Mouse (Mus musculus) forebrain, embryonic 12.5 days (tissue): ENCODE measurements around the gene Zfp600. TPM values are rescaled to one million over a fixed set of nuclear protein-coding genes. Genes with fewer than 3 reads are reported as not detected.
A peak's percentile ranks its signal among the peaks of the same experiment; 100 is the strongest.
"Not testable (repeated sequence)": the region's sequence is repeated elsewhere in the genome, so short reads cannot be mapped to it uniquely, and the experiment has no call there.

Experiments
- ATAC-seq: fragments of 200-750 bp; cut with Nextera tagmentation; 2 replicates; pipeline ENCODE4 v1.8.0; 2017; ENCODE audit warnings: moderate TSS enrichment; ENCODE audit not compliant: low FRiP score
- H3K27ac ChIP-seq: fragments of 300-500 bp; sonication (generic); 2 replicates; pipeline ENCODE4 v1.5.1; 2016; ENCODE audit warnings: mild to moderate bottlenecking
- H3K27me3 ChIP-seq: fragments of 300-500 bp; sonication (generic); 2 replicates; pipeline ENCODE4 v1.6.1; 2016; ENCODE audit warnings: mild to moderate bottlenecking
- H3K36me3 ChIP-seq: fragments of 300-500 bp; sonication (generic); replicated peaks from 2 replicates; pipeline ENCODE4 v1.6.1; 2016; ENCODE audit warnings: mild to moderate bottlenecking
- H3K4me1 ChIP-seq: fragments of 300-500 bp; sonication (generic); 2 replicates; pipeline ENCODE4 v1.6.1; 2016
- H3K4me2 ChIP-seq: fragments of 300-500 bp; sonication (generic); 2 replicates; pipeline ENCODE4 v1.6.1; 2016; ENCODE audit warnings: mild to moderate bottlenecking, moderate library complexity
- H3K4me3 ChIP-seq: fragments of 300-500 bp; sonication (generic); replicated peaks from 2 replicates; pipeline ENCODE4 v1.5.1; 2016; ENCODE audit warnings: mild to moderate bottlenecking
- H3K9ac ChIP-seq: fragments of 300-500 bp; sonication (generic); 2 replicates; pipeline ENCODE4 v1.6.1; 2016; ENCODE audit warnings: mild to moderate bottlenecking
- H3K9me3 ChIP-seq: fragments of 300-500 bp; sonication (generic); 2 replicates; pipeline ENCODE4 v1.6.1; 2016
- WGBS: fragments of 180-500 bp; shearing (Covaris S2); methylation state at CpG from one replicate; pipeline ENCODE4 v1.1.7; 2016; 5-methylcytosine and 5-hydroxymethylcytosine counted together
- polyA plus RNA-seq: library from polyadenylated mRNA; unstranded; fragments of >200 nt; fragmentation: Nextera tagmentation; extraction: Ambion mirVana; gene quantifications from 2 replicates; pipeline ENCODE4 v1.2.1, GENCODE M21; 2016

Gene Zfp600
- polyA plus RNA-seq: not detected in 2 replicates

DNA sequence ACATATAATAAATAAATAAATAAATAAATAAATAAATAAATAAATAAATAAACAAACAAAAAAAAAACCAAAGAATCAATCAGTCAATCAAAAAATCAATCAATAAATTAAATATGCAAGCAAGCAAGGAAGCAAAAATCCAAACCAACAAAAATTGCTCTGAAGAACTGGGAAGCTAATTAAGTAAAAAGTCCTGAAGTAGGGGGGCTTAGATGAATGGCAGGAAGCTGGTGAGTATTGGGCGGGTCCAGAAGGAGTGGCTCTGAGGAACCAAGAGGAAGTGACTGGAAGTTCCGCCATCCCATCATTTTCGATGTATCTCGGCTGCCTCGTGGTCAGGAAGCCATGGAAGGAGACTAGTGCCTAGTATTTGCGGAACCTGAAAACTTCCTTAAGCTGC, at the start of gene Zfp600:
Gene Zfp600, plus strand, starts transcription at position 301 of the 400 bp plus-strand sequence.
- WGBS: no CpG with 5 or more reads among the region's 6 CpGs
- not testable (repeated sequence) for H3K4me1 ChIP-seq, H3K27ac ChIP-seq, H3K9me3 ChIP-seq, H3K4me3 ChIP-seq, ATAC-seq, H3K36me3 ChIP-seq, H3K27me3 ChIP-seq, H3K4me2 ChIP-seq, H3K9ac ChIP-seq

- H3K9ac ChIP-seq, H3K9me3 ChIP-seq, H3K4me1 ChIP-seq, H3K4me3 ChIP-seq, ATAC-seq, H3K36me3 ChIP-seq, H3K4me2 ChIP-seq, H3K27me3 ChIP-seq, H3K27ac ChIP-seq: not testable (repeated sequence)
- 86% methylated on average over 4 of the region's 4 CpGs for WGBS
These were observed 6.3 kb downstream of the Zfp600 start for GRCm38 (mm10) chr4:146162893-146163292.

DNA sequence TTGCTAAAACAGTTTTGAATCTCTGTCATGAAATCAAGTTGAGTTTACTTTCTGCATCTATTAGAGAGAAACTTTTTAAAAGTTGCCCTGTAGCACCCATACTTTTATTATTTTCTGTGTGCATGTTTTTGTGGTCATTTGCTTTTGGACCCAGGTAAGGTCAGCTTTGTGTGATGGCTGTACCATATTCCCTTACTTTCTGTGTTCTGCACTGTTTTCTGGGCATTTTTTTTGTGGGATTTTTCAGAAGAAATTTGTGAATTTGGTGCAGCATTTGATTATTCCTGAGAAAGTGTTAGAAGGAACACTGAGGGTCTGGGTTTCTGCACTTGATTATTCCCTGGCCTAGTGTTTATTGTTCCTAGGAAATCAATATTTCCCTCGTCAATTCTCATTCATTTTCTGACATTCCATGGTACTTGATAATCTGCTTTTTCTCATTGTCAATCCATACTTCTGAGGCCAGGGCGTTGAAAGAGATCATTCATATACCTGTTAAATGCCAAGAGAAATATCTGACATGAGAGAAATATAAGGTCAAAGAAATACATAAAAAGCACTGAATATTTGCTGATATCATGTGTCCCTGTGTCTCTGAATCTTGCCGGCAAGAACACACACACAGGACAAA, 10.7 kb downstream of the Zfp600 start:
- H3K9ac ChIP-seq, H3K36me3 ChIP-seq, H3K4me1 ChIP-seq, H3K27me3 ChIP-seq, H3K4me2 ChIP-seq, H3K4me3 ChIP-seq, H3K27ac ChIP-seq: not testable (repeated sequence)
- ATAC-seq: peak; percentile 49
- 82% methylated on average over 3 of the region's 3 CpGs for WGBS
- H3K9me3 ChIP-seq: peaks cover 11% of the 10 kb centered on the region

- not testable (repeated sequence) for H3K4me2 ChIP-seq, H3K9ac ChIP-seq, H3K27ac ChIP-seq, H3K36me3 ChIP-seq, H3K4me1 ChIP-seq, H3K27me3 ChIP-seq, H3K4me3 ChIP-seq
- WGBS: 84% methylated on average over 10 of the region's 10 CpGs
- peaks cover 11% of the 10 kb centered on the region for H3K9me3 ChIP-seq
- ATAC-seq: peak; percentile 55
These were observed 11.4 kb downstream of the Zfp600 start for GRCm38 (mm10) chr4:146167879-146168532.

- H3K36me3 ChIP-seq, H3K4me2 ChIP-seq, H3K4me3 ChIP-seq, H3K4me1 ChIP-seq, H3K9ac ChIP-seq, H3K27ac ChIP-seq, H3K27me3 ChIP-seq: not testable (repeated sequence)
- peak; percentile 83 for ATAC-seq
- WGBS: no CpG with 5 or more reads among the region's 2 CpGs
- H3K9me3 ChIP-seq: peaks cover 16% of the 10 kb centered on the region
These were observed 12.1 kb downstream of the Zfp600 start for GRCm38 (mm10) chr4:146168730-146169215.

GRCm38 (mm10) chr4:146173378-146174226, 17.0 kb downstream of the Zfp600 start:
- 69% methylated on average over 4 of the region's 4 CpGs for WGBS

GRCm38 (mm10) chr4:146204357-146204756, 47.7 kb downstream of the Zfp600 start:
- ATAC-seq, H3K4me2 ChIP-seq, H3K36me3 ChIP-seq, H3K27me3 ChIP-seq, H3K27ac ChIP-seq, H3K4me3 ChIP-seq, H3K9ac ChIP-seq, H3K9me3 ChIP-seq, H3K4me1 ChIP-seq: not testable (repeated sequence)
- WGBS: 96% methylated on average over 2 of the region's 2 CpGs

More at GRCm38 (mm10) chr4:146173378-146174226, 17.0 kb downstream of the Zfp600 start:
- peaks cover 12% of the 10 kb centered on the region for H3K9me3 ChIP-seq
- not testable (repeated sequence) for H3K4me2 ChIP-seq, H3K27ac ChIP-seq, H3K27me3 ChIP-seq, H3K4me1 ChIP-seq, H3K4me3 ChIP-seq, H3K9ac ChIP-seq, H3K36me3 ChIP-seq
- ATAC-seq: peak; percentile 69; the same call in 1 of the 2 replicates

GRCm38 (mm10) chr4:146239252-146240244, 82.9 kb downstream of the Zfp600 start:
- not testable (repeated sequence) for H3K4me1 ChIP-seq, H3K9me3 ChIP-seq, H3K27ac ChIP-seq, H3K36me3 ChIP-seq, H3K4me3 ChIP-seq, H3K4me2 ChIP-seq, H3K9ac ChIP-seq, H3K27me3 ChIP-seq
- ATAC-seq: peak; percentile 78
- 3% methylated on average over 34 of the region's 113 CpGs for WGBS

DNA sequence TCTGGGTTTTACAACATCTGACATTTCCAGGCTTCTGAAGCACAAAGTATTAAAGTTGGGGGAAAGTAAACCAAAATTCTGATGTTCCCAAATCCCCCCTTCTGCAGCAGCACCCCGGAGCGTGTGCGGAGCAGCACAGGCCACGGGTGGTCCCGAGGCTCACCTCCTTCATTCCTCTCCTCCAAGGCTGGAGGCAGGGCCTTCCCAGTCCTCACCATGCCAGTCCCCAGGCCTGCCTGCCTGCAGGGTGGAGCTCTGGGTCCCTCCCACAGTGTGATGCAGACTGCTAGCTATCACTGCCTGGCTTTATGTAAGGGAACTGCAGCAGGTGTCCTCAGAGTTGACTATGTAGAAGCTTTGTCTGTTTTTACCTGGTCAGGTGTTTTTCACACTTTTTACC, 85.5 kb downstream of the Zfp600 start:
- H3K27ac ChIP-seq, H3K27me3 ChIP-seq, ATAC-seq, H3K9me3 ChIP-seq, H3K9ac ChIP-seq, H3K4me3 ChIP-seq, H3K4me2 ChIP-seq, H3K4me1 ChIP-seq, H3K36me3 ChIP-seq: not testable (repeated sequence)
- 70% methylated on average over 5 of the region's 5 CpGs for WGBS
